Mouse (Mus musculus) liver, postnatal 0 days (tissue): Measurements from ENCODE around the gene Ech1.

Source experiments
- CTCF ChIP-seq: sonication (generic); IDR thresholded peaks from 2 replicates; pipeline ENCODE4 v1.5.1; 2016; ENCODE audit warnings: antibody characterized with exemption, low read depth
- EP300 ChIP-seq: IDR thresholded peaks from 2 replicates; pipeline ENCODE4 v1.6.1; 2016; ENCODE audit warnings: antibody characterized with exemption, low read depth, mild to moderate bottlenecking

- TF ChIP-seq CTCF (no peak), EP300 (peak; percentile 33; the same call in 1 of the 2 replicates)
Measured at GRCm38 (mm10) chr7:28808957-28809393, 16.0 kb upstream of the Ech1 start.
